Mouse (Mus musculus) limb, embryonic 15.5 days (tissue): ENCODE measurements at regions not wholly inside any gene's neighbourhood (a gene's known extent, or its start where the extent isn't known, plus 50 kb on each side); places are given as distances from the start of the nearest gene placed in this dataset.

Experiments used
- ATAC-seq: fragments of 200-750 bp; cut with Nextera tagmentation; 2 replicates; pipeline ENCODE4 v1.8.0; 2017; ENCODE audit warnings: low read depth, moderate TSS enrichment; ENCODE audit not compliant: insufficient number of reproducible peaks, low FRiP score, low TSS enrichment
- H3K27ac ChIP-seq: fragments of 300-500 bp; sonication (generic); 2 replicates; pipeline ENCODE4 v1.5.1; 2015; ENCODE audit warnings: moderate library complexity, mild to moderate bottlenecking, inconsistent platforms
- H3K27me3 ChIP-seq: fragments of 300-500 bp; sonication (generic); 2 replicates; pipeline ENCODE4 v1.6.1; 2015; ENCODE audit warnings: inconsistent platforms
- H3K36me3 ChIP-seq: fragments of 300-500 bp; sonication (generic); 2 replicates; pipeline ENCODE4 v1.6.1; 2015; ENCODE audit warnings: inconsistent platforms
- H3K4me1 ChIP-seq: fragments of 300-500 bp; sonication (generic); 2 replicates; pipeline ENCODE4 v1.6.1; 2015; ENCODE audit warnings: inconsistent platforms
- H3K4me2 ChIP-seq: fragments of 300-500 bp; sonication (generic); 2 replicates; pipeline ENCODE4 v1.6.1; 2015; ENCODE audit warnings: mild to moderate bottlenecking, inconsistent platforms
- H3K4me3 ChIP-seq: fragments of 300-500 bp; sonication (generic); 2 replicates; pipeline ENCODE4 v1.5.1; 2015; ENCODE audit warnings: mild to moderate bottlenecking, inconsistent platforms
- H3K9ac ChIP-seq: fragments of 300-500 bp; sonication (generic); 2 replicates; pipeline ENCODE4 v1.6.1; 2015; ENCODE audit warnings: inconsistent platforms
- H3K9me3 ChIP-seq: fragments of 300-500 bp; sonication (generic); 2 replicates; pipeline ENCODE4 v1.6.1; 2016; ENCODE audit warnings: inconsistent platforms
- WGBS: fragments of 180-500 bp; shearing (Covaris S2); methylation state at CpG from one replicate; pipeline ENCODE4 v1.1.7; 2015; 5-methylcytosine and 5-hydroxymethylcytosine counted together

DNA sequence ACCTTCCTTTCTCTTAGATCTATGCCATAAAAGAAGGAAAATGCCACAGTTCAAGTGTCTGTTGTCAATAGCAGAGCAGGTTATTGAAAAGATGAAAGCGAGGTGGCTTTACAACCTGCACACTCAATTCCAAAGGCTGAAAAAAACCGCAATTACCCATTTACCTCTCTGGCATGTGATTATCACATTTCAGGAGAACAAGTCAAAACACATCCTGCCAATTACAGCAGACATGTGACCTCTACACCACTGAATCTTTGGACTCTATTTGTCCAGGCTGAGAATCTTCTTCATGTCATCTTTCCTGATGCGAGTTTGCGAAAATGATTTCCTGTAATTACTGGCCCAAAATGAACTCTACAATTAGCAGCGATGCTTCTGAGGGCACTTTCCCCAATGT is 338.8 kb downstream of the Eipr1 start:
- Histone ChIP-seq H3K27me3 (no peaks in the 10 kb centered on the region), H3K9ac (no peak overlapping the region), H3K4me3 (no peak overlapping the region), H3K27ac (no peak overlapping the region), H3K9me3 (no peaks in the 10 kb centered on the region), H3K4me2 (no peak overlapping the region), H3K4me1 (no peaks in the 10 kb centered on the region), H3K36me3 (no peaks in the 10 kb centered on the region)
- 57% methylated on average over 5 of the region's 5 CpGs for WGBS
- ATAC-seq = no peak

DNA sequence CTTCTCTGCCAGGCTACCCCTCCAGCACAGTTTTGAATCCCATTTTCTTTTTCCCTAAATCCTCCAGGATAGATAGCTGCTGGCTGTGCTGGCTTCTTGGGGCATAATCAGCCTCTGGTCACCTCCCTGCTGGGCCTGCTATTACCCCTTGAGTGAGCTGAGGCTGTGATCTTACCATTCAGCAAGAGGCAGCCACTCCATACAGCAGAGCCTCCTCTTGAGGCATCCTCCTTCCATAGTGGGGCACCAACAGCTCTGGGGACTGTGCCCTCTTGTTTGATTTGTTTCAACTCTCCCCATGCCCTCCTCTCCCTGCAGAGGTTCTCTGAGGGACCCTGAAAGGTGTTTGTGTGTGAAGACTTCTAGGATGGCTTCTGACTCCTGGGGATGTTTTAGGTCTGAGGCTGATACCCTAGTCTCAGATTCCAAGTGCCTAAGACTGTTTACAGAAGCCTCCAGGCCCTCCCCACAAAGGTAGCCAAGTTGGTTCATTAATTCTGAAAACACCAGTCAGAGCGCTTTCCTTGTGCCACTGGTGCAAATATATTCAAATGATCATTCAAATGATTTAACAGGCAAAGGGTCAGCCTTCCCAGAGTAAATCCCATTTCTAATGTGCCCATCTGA is 343.9 kb downstream of the Eipr1 start:
- H3K9ac ChIP-seq = no peak overlapping the region
- H3K4me2 ChIP-seq = no peak overlapping the region
- no peaks in the 10 kb centered on the region for H3K9me3 ChIP-seq
- no peaks in the 10 kb centered on the region for H3K27me3 ChIP-seq
- ATAC-seq = no peak
- 59% methylated on average over 1 of the region's 1 CpGs for WGBS
- H3K36me3 ChIP-seq = no peaks in the 10 kb centered on the region
- peaks cover 9% of the 10 kb centered on the region for H3K4me1 ChIP-seq
- no peak overlapping the region for H3K27ac ChIP-seq
- no peak overlapping the region for H3K4me3 ChIP-seq

DNA sequence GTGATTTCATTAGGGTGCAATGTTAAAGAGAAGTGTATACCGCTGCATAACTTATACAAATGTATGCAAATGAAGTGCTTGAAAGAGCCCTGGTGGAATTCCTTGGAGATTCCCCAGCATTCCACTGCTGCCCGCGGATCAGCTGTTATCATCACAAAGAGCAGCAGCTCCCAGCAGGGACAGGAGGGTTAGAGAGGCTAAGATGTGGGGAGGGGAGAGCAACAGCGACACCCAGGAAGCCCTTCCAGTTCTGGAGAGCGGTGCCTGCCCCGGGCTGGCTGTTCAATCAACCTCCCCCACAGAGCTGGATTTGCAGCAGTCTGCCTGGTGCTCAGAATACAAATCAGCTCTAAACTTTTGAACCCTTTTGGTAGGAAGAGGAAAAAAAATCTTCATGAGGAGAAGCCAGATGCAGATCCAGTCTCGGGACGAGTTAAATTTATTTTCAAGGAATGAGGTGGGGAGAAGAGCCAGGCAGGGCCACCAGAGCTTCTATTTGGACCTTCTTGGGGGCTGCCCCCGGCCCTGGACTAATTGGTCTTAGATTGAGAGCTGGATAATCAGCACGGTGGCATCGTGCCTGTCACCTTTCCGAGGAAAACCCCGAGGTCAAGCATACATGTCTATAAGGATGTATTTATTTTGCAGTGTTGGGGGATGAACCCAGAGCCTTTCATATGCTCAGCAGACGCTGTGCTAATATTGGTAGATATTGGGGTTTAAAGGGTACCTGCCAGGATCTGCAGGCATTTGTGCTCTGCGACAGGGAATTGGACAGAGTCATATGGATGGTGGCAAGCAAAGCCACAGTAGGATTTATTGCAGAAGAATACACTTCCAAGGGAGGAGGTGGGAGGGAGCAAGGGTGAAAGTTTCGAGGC is 344.7 kb downstream of the Eipr1 start:
- WGBS = 9% methylated on average over 16 of the region's 16 CpGs
- no peak overlapping the region for H3K4me3 ChIP-seq
- no peak for ATAC-seq
- H3K36me3 ChIP-seq = no peaks in the 10 kb centered on the region
- H3K9ac ChIP-seq = no peak overlapping the region
- no peaks in the 10 kb centered on the region for H3K27me3 ChIP-seq
- H3K4me2 ChIP-seq = no peak overlapping the region
- H3K27ac ChIP-seq = no peak overlapping the region
- H3K4me1 ChIP-seq = peaks cover 9% of the 10 kb centered on the region
- no peaks in the 10 kb centered on the region for H3K9me3 ChIP-seq

DNA sequence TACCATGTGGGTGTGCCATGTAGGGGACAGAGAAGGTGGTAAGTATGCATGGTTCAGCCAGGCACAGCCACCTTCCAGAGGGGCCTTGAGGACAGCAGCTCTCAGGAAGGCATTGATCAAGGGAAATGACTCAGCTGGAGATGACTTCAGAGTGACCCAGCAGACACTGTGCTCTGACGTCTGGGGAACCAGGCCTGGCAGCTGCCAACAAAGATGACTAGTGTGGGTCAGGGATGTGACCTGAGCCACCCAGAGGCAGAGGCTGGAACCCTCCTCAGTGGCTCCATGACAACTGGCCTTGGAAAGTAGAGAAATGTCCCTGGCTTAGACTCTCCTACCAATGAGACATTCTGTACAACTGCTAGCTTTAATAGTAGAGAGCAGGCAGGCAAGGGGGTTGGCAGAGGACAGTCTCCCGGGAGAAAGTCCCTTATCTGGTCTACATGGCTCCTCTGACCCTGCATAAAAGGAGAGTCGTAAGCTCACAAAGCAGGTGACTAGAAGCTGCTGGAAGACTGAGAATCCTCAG is 348.5 kb downstream of the Eipr1 start:
- no peak overlapping the region for H3K27ac ChIP-seq
- H3K4me1 ChIP-seq = peaks cover 9% of the 10 kb centered on the region
- ATAC-seq = no peak
- no peak overlapping the region for H3K9ac ChIP-seq
- no peaks in the 10 kb centered on the region for H3K36me3 ChIP-seq
- H3K27me3 ChIP-seq = no peaks in the 10 kb centered on the region
- no peaks in the 10 kb centered on the region for H3K9me3 ChIP-seq
- H3K4me3 ChIP-seq = no peak overlapping the region
- 51% methylated on average over 3 of the region's 3 CpGs for WGBS
- no peak overlapping the region for H3K4me2 ChIP-seq

DNA sequence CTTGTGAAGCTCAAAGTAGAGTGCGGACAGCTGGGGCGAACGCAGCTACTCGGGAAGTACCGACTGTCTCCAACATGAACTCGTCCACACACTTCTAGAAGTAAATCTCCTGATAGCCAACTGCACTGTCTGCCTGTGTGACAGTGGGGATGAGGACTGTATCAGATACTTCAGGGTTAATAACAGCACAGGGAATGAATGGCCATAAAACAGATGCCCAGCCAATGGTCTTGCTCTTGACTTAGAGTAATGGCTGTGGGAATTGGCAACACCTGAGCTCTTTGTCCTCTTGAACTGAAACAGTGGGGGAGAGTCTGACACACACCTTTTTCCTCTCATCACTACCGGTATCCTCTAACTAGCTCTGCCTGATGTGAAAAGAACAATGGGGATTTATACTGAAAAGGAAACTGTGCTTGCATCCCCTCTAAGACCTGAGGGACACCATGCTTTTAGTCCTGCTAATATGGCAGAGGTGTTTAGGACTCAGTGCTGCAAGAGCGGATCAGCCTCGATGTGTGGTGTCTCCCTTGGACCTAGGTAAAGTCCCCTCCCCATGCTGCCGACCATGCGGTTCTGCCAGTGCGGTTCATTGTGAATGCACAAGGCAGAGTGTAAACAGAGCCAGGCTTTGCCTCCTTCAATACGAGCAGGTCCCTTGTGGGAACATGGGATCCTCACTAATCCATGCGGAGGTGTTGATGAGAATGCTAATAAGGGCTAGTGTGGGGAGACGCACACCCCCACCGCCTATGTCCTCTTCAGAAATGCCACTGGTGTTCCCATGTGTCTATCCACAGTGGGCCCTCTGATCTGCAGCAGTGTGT is 355.5 kb downstream of the Eipr1 start:
- no peaks in the 10 kb centered on the region for H3K4me1 ChIP-seq
- no peaks in the 10 kb centered on the region for H3K27me3 ChIP-seq
- H3K9ac ChIP-seq = no peak overlapping the region
- H3K4me3 ChIP-seq = no peak overlapping the region
- 69% methylated on average over 16 of the region's 16 CpGs for WGBS
- H3K4me2 ChIP-seq = no peak overlapping the region
- no peak for ATAC-seq
- H3K36me3 ChIP-seq = no peaks in the 10 kb centered on the region
- no peaks in the 10 kb centered on the region for H3K9me3 ChIP-seq
- no peak overlapping the region for H3K27ac ChIP-seq

DNA sequence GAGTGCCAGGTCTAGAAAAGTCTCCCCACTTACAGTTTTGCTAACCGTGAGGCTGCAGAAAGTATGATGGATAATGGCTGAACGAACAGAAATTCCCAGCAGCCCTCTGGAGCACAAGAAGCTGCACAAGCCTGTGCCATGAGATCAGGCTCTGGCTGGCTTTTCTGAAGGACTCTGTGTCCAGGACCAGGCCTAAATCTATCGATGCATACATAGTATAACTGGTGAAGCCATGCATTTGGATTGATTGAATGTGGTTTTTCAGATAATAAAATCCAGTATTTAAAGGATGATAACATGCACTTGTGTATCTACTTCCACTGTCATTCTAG is 356.1 kb downstream of the Eipr1 start:
- ATAC-seq = no peak
- Histone ChIP-seq H3K4me3 (no peak overlapping the region), H3K9me3 (no peaks in the 10 kb centered on the region), H3K4me2 (no peak overlapping the region), H3K9ac (no peak overlapping the region), H3K36me3 (no peaks in the 10 kb centered on the region), H3K27me3 (no peaks in the 10 kb centered on the region), H3K4me1 (no peaks in the 10 kb centered on the region), H3K27ac (no peak overlapping the region)
- 69% methylated on average over 3 of the region's 3 CpGs for WGBS

DNA sequence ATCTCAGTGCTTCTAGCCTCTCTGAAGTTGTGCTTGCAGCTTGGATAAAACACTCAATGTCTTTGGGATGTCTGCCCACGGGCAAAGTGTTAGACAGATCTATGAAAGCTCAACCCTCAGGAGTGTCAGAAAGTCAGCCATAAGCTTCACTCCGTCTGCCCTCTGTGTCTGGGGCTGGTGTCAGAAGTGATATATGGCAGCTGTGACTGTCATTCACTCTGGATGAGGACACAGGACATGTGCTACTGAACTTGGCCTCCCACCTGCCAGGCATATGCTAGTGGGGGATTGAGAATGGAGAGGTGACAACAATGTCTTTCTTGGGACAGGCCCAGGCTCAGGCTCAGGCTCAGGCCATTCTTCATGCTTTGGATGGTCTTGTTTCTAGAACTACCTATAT is 366.7 kb downstream of the Eipr1 start:
- ATAC-seq = no peak
- no peaks in the 10 kb centered on the region for H3K9me3 ChIP-seq
- H3K27me3 ChIP-seq = no peaks in the 10 kb centered on the region
- no peak overlapping the region for H3K9ac ChIP-seq
- no peak overlapping the region for H3K4me2 ChIP-seq
- no peaks in the 10 kb centered on the region for H3K36me3 ChIP-seq
- 66% methylated on average over 2 of the region's 2 CpGs for WGBS
- H3K4me3 ChIP-seq = no peak overlapping the region
- peaks cover 4% of the 10 kb centered on the region; the same call in 1 of the 2 replicates for H3K4me1 ChIP-seq
- no peak overlapping the region for H3K27ac ChIP-seq

DNA sequence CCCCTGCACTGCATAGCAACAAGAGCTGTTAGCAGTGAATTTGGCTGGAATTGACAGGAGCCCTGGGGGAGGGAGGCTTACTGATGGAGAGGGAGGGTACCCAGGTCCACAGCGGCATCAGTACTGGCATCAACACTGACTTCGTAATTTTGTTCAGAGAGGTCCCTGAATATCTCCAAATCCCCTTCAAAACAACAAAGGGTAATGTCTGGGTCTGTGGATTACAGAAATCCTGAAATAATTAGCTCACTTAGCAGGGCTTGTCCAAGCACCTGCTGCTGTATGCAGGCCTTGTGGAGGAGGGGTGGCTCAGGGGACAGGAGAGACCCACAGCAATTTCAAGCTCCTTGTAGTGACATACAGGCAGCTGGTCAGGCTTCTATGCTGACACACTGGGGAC is 369.6 kb downstream of the Eipr1 start:
- H3K27me3 ChIP-seq = no peaks in the 10 kb centered on the region
- H3K9ac ChIP-seq = no peak overlapping the region
- H3K9me3 ChIP-seq = no peaks in the 10 kb centered on the region
- no peaks in the 10 kb centered on the region for H3K36me3 ChIP-seq
- no peak for ATAC-seq
- H3K4me1 ChIP-seq = peaks cover 12% of the 10 kb centered on the region
- H3K4me2 ChIP-seq = no peak overlapping the region
- H3K27ac ChIP-seq = no peak overlapping the region
- WGBS = 49% methylated on average over 2 of the region's 2 CpGs
- no peak overlapping the region for H3K4me3 ChIP-seq

DNA sequence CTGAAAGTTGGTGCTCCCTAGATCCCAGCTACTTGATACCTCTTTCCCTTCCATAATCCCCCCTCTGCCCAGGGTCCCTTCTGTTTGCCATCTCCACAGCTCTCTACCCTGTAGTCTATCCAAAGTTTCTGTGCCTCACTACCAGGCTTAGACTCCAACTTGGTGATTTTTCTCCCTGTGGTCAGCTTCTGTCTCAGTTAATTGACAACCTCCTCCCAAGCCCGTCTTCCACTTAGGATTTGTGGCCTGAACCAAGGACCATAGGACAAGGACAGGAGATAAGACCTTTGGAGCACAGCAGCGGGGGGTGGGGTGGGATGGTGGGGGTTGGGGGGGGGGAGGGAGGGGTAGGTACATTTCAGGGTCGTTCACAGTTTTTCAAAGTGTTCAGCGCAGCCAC is 371.3 kb downstream of the Eipr1 start:
- peaks cover 12% of the 10 kb centered on the region for H3K4me1 ChIP-seq
- 83% methylated on average over 4 of the region's 4 CpGs for WGBS
- no peak overlapping the region for H3K9ac ChIP-seq
- no peaks in the 10 kb centered on the region for H3K9me3 ChIP-seq
- H3K27me3 ChIP-seq = no peaks in the 10 kb centered on the region
- H3K27ac ChIP-seq = no peak overlapping the region
- ATAC-seq = no peak
- no peak overlapping the region for H3K4me2 ChIP-seq
- H3K36me3 ChIP-seq = no peaks in the 10 kb centered on the region
- H3K4me3 ChIP-seq = no peak overlapping the region

DNA sequence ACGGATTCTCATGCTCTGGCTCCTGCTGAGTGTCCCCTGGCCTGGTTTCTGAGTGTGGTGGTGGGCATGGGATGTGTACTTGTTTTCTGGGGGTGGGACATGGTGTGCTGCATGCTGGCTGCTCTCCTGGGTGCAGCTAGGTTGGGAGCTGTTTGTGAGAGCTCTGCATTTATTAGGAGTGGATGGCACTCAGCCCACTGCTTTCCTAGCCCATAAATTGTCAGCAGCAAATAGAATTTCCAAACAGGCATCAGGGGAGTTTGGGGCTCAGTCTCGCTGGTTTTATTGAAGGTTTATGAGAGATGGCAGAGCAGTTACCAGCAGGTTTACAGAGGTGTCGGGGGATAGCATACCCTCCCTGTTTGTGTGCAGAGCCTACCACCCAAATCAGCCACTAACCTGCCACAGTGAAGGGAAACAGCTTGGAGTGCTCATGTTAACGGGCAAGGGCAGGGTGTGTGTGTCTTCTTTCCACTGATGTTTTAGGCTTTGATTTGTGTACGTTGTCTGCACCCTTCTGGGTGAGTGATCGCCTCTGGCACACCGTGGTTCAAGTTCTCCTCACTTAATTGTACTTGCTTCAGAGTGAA is 372.6 kb downstream of the Eipr1 start:
- Histone ChIP-seq H3K27me3 (no peaks in the 10 kb centered on the region), H3K4me3 (no peak overlapping the region), H3K27ac (no peak overlapping the region), H3K9me3 (no peaks in the 10 kb centered on the region), H3K4me2 (no peak overlapping the region), H3K36me3 (no peaks in the 10 kb centered on the region), H3K4me1 (peaks cover 12% of the 10 kb centered on the region), H3K9ac (no peak overlapping the region)
- ATAC-seq = no peak
- 32% methylated on average over 7 of the region's 7 CpGs for WGBS

DNA sequence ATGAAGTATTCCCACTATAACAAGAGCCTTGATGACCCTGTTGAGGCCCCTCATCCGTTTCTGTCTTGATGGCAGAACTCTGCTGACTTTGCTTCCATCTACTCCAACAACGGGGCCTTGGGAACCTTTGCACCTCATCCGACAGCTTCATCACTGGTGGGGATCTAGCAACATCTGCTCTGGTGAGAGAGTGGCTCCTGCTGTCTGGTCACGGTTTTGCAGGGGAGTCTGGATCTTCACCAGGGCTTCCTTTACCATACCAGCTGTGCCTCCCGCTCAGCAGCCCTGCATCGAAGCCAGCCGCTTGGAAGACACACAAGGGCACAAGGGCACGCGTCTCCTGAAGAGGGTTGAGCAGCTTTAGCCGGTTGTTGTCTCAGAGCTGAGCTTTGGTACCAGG is 377.2 kb downstream of the Eipr1 start:
- Histone ChIP-seq H3K4me3 (no peak overlapping the region), H3K27me3 (no peaks in the 10 kb centered on the region), H3K27ac (no peak overlapping the region), H3K9ac (no peak overlapping the region), H3K4me2 (no peak overlapping the region), H3K9me3 (no peaks in the 10 kb centered on the region), H3K36me3 (no peaks in the 10 kb centered on the region), H3K4me1 (peaks cover 8% of the 10 kb centered on the region)
- WGBS = 43% methylated on average over 10 of the region's 10 CpGs
- ATAC-seq = no peak
